Mouse (Mus musculus) lung, embryonic 15.5 days (tissue): ENCODE results near the gene Asic1. TPM values are rescaled to one million over a fixed set of nuclear protein-coding genes. Genes with fewer than 3 reads are reported as not detected.

Source experiments
- polyA plus RNA-seq: library from polyadenylated mRNA; unstranded; fragments of >200 nt; fragmentation: Nextera tagmentation; extraction: Ambion mirVana; gene quantifications from 2 replicates; pipeline ENCODE4 v1.2.1, GENCODE M21; 2015

The Asic1 gene
- polyA plus RNA-seq, 1 experiment from 2014 or later = 1.8 TPM

Other genes with a start within 250 kb of the Asic1 start
- gene Nckap5l, start 212.6 kb upstream of the Asic1 start, polyA plus RNA-seq = 8.7 and 11.6 TPM in 2 replicates
- gene Bcdin3d, start 195.6 kb upstream of the Asic1 start, polyA plus RNA-seq = 15.0 and 16.1 TPM in 2 replicates
- 1.1 and 1.4 TPM in 2 replicates for gene Faim2, start 142.2 kb upstream of the Asic1 start, polyA plus RNA-seq
- 0.34 TPM in 1 of 2 replicates, not detected in the other for gene Aqp2, start 91.3 kb upstream of the Asic1 start, polyA plus RNA-seq
- gene Aqp5, start 79.6 kb upstream of the Asic1 start, polyA plus RNA-seq = 1.5 and 1.9 TPM in 2 replicates
- not detected in 2 replicates for gene Aqp6, start 69.0 kb upstream of the Asic1 start, polyA plus RNA-seq
- gene Racgap1, start 18.7 kb upstream of the Asic1 start, polyA plus RNA-seq = 174 and 186 TPM in 2 replicates
- 41.1 and 50.7 TPM in 2 replicates for gene Smarcd1, start 31.8 kb downstream of the Asic1 start, polyA plus RNA-seq
- not detected in 2 replicates for gene Gm17349, start 35.1 kb downstream of the Asic1 start, polyA plus RNA-seq
- 0.82 and 1.1 TPM in 2 replicates for gene Gpd1, start 47.1 kb downstream of the Asic1 start, polyA plus RNA-seq
- gene Cox14, start 55.2 kb downstream of the Asic1 start, polyA plus RNA-seq = 132 and 137 TPM in 2 replicates
- 75.3 and 78.0 TPM in 2 replicates for gene Cers5, start 102.5 kb downstream of the Asic1 start, polyA plus RNA-seq
- gene Lima1, start 205.1 kb downstream of the Asic1 start, polyA plus RNA-seq = 37.9 and 43.6 TPM in 2 replicates